Comparison of ENCODE assay signal across 8 mouse cellular contexts in the genomic region with DNA sequence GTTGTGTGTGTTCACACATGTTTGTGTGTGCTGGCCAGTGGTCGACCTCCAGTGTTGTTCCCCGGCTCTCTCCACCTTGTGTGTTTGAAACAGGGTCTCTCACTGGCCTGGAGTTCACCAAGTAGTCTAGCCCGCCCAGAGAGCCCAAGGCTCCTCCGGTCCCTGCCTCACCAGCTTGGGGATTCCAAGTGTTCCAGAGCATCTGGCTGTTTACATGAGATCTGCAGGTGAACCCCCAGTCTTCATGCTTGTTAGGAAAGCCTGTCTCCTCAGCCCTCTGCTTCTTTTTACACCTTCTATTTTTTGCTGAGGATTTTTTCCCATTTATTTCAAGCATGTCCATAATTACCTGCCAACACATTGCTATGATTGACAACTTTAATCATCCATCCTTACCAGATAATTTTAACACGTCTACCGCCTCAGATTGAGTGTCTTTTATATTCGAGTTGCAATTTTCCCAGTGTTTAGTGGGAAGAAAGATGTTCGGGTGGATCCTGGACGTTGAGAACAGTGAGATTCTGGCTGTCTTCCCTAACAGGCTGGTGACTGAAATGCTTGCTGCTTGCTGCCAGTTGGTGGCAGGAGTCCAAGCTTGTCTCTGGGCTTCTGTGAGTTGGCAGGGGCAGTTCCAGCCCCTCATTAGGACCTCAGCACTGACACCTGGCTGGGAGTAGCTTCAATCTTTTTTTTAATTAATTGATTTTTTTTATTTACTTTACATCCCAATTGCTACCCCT. TPM values are rescaled to one million over a fixed set of nuclear protein-coding genes. Genes with fewer than 3 reads are reported as not detected.
DNase-seq lines count a peak whose midpoint lies in the region; ATAC-seq and TF ChIP-seq lines count a peak whose summit lies in the region.

No protein-coding gene starts in this region.

- H3K27me3 ChIP-seq in heart, postnatal 0 days (ENCODE audit: control insufficient read depth, insufficient read depth, low read length), result 0 out of 2 replicates have a peak, but pooled peaks cover 3% of the 10 kb centered on the region
- peaks cover 11% of the 10 kb centered on the region; the same call in 1 of the 2 replicates for H3K27me3 ChIP-seq in heart, embryonic 12.5 days (replicated peaks)
- no peaks in the 10 kb centered on the region for H3K27me3 ChIP-seq in Patski
- H3K27me3 ChIP-seq in forebrain, embryonic 14.5 days (replicated peaks; ENCODE audit: control insufficient read depth, insufficient read depth, low read length), result no peaks in the 10 kb centered on the region

- 48% methylated on average over 9 of the region's 9 CpGs for WGBS in heart, postnatal 0 days
- WGBS in heart, embryonic 12.5 days, result 64% methylated on average over 9 of the region's 9 CpGs
- 28% methylated on average over 9 of the region's 9 CpGs for WGBS in forebrain, embryonic 14.5 days

- no peak for TF ChIP-seq EP300 in heart, postnatal 0 days (IDR thresholded peaks at IDR 0.05; ENCODE audit: low read depth)

- DNase-seq in heart, postnatal 0 days (ENCODE audit: low spot score), result peak; percentile 38
- no peak for DNase-seq in Patski (ENCODE audit: low read depth, low spot score)
- peak; percentile 96 for DNase-seq in forebrain, embryonic 14.5 days (ENCODE audit: low spot score)
- DNase-seq in left cerebral cortex, adult 2 months (ENCODE audit: extremely low spot score in 1 of 2, low spot score in 2 of 2), result peak; percentile 49
- DNase-seq in thymus, postnatal 4 days, result no peak
- no peak for DNase-seq in lung, postnatal 10 days
- no peak for DNase-seq in ovary, postnatal 10 days (ENCODE audit: low spot score)

- H3K9ac ChIP-seq in heart, postnatal 0 days (replicated peaks; ENCODE audit: low read depth, low read length), result no peak overlapping the region
- no peak overlapping the region for H3K9ac ChIP-seq in heart, embryonic 12.5 days
- H3K9ac ChIP-seq in forebrain, embryonic 14.5 days (ENCODE audit: low read length), result no peak overlapping the region

- POLR2A ChIA-PET in Patski (lab: Charles Lee), result interaction anchor here (0.6 kb wide), 1 partner anchor 213 kb away, joined by 3 read pairs; no protein-coding TSS in a partner anchor

- no peaks in the 10 kb centered on the region for H3K36me3 ChIP-seq in heart, postnatal 0 days (replicated peaks; ENCODE audit: control insufficient read depth, insufficient read depth, low read length)
- H3K36me3 ChIP-seq in heart, embryonic 12.5 days, result no peaks in the 10 kb centered on the region
- H3K36me3 ChIP-seq in forebrain, embryonic 14.5 days (ENCODE audit: control insufficient read depth, insufficient read depth, low read length), result no peaks in the 10 kb centered on the region

- H3K4me1 ChIP-seq in heart, postnatal 0 days (ENCODE audit: control insufficient read depth, insufficient read depth), result no peaks in the 10 kb centered on the region
- no peaks in the 10 kb centered on the region for H3K4me1 ChIP-seq in heart, embryonic 12.5 days (replicated peaks)
- H3K4me1 ChIP-seq in forebrain, embryonic 14.5 days (ENCODE audit: control insufficient read depth, insufficient read depth, low read length), result peaks cover 31% of the 10 kb centered on the region

- in situ Hi-C loops in Patski (cut with MboI; ENCODE audit: low pct_unique_long_range_greater_than_20kb), result no loop called here

- no peak overlapping the region for H3K4me3 ChIP-seq in heart, postnatal 0 days (ENCODE audit: low read depth, low read length)
- H3K4me3 ChIP-seq in heart, embryonic 12.5 days, result no peak overlapping the region
- no peak overlapping the region for H3K4me3 ChIP-seq in forebrain, embryonic 14.5 days (ENCODE audit: low read depth, low read length)
- H3K4me3 ChIP-seq in left cerebral cortex, adult 2 months, result no peak overlapping the region

- no peak overlapping the region for H3K4me2 ChIP-seq in heart, postnatal 0 days (ENCODE audit: low read depth, low read length)
- H3K4me2 ChIP-seq in heart, embryonic 12.5 days, result no peak overlapping the region
- no peak overlapping the region for H3K4me2 ChIP-seq in forebrain, embryonic 14.5 days (ENCODE audit: low read length)

- CTCF ChIA-PET in Patski (lab: Charles Lee), result no interaction called here

- H3K9me3 ChIP-seq in heart, postnatal 0 days (replicated peaks; ENCODE audit: control insufficient read depth, low read length), result no peaks in the 10 kb centered on the region
- no peaks in the 10 kb centered on the region for H3K9me3 ChIP-seq in heart, embryonic 12.5 days (replicated peaks)
- H3K9me3 ChIP-seq in forebrain, embryonic 14.5 days (replicated peaks; ENCODE audit: control insufficient read depth, low read length), result no peaks in the 10 kb centered on the region

- H3K27ac ChIP-seq in heart, postnatal 0 days (ENCODE audit: low read depth), result no peak overlapping the region
- no peak overlapping the region for H3K27ac ChIP-seq in heart, embryonic 12.5 days (ENCODE audit: poor library complexity, severe bottlenecking)
- H3K27ac ChIP-seq in forebrain, embryonic 14.5 days (ENCODE audit: low read depth, low read length), result peak overlapping the region; percentile 92
- no peak overlapping the region for H3K27ac ChIP-seq in left cerebral cortex, adult 2 months

- TF ChIP-seq CTCF in heart, postnatal 0 days (IDR thresholded peaks at IDR 0.05; ENCODE audit: low read depth), result peak; percentile 43; the same call in 1 of the 2 replicates
- TF ChIP-seq CTCF in Patski (IDR thresholded peaks at IDR 0.05), result peak; percentile 18
- TF ChIP-seq CTCF in left cerebral cortex, adult 2 months (IDR thresholded peaks at IDR 0.05), result peak; percentile 7

- no peak for ATAC-seq in heart, postnatal 0 days (ENCODE audit: insufficient read depth, low read depth)
- no peak for ATAC-seq in heart, embryonic 12.5 days (ENCODE audit: insufficient number of reproducible peaks, low FRiP score)
- ATAC-seq in Patski, result no peak
- peak; percentile 82 for ATAC-seq in forebrain, embryonic 14.5 days

- intact Hi-C loops in left cerebral cortex, adult 2 months (cut with DNase I), result loop anchor here (5.0 kb wide), 1 partner anchor 63 kb away; no protein-coding TSS in a partner anchor

RNA-seq across cellular contexts. Expression of gene Slc30a10, which starts 15.6 kb away (rescaled TPM):
- not detected in 2 replicates for total RNA-seq in heart, postnatal 0 days (2014; rRNA removed; ENCODE audit: low replicate concordance)
- polyA plus RNA-seq in heart, postnatal 0 days (2015; fragmentation: Nextera tagmentation; extraction: Ambion mirVana), result 0.01 TPM in 1 of 2 replicates, not detected in the other
- 1.5 and 1.8 TPM in 2 replicates for polyA plus RNA-seq in heart, embryonic 12.5 days (2016; fragmentation: Nextera tagmentation; extraction: Ambion mirVana)
- not detected for polyA plus RNA-seq in Patski (2021)
- 10.5 and 11.0 TPM in 2 replicates for polyA plus RNA-seq in forebrain, embryonic 14.5 days (2014; fragmentation: Nextera tagmentation; extraction: Ambion mirVana)
- 1 to 10 TPM; 7.5 to 8.3 TPM for total RNA-seq in left cerebral cortex, adult 2 months (2021)

Comparison
In these comparisons a context has a peak if more than half of its experiments do, and no peak if none do; other contexts are left out.
1. DNase-seq: peak in heart, postnatal 0 days (single experiment), forebrain, embryonic 14.5 days (single experiment) and left cerebral cortex, adult 2 months (2 of 2); none in Patski (single experiment), thymus, postnatal 4 days (single experiment), lung, postnatal 10 days (single experiment) and ovary, postnatal 10 days (single experiment).
2. Peak in every context shown above with its lines, with median percentiles within 50 percentile points of each other: CTCF ChIP-seq.